In genomic region chr5:75671136-75671788, GRCm38 (mm10) we compare ENCODE assay signal across 25 mouse cellular contexts.
"Had no signal": no experiment of that assay in that cellular context is flagged by ENCODE, and none has a peak within 500 bp of the region (broad histone marks: within the 10 kb centered on the region; RNA-seq: fewer than 3 reads in every experiment).

No protein-coding gene starts in this region.

- H3K4me2 ChIP-seq: limb, embryonic 12.5 days; limb, embryonic 15.5 days; liver, embryonic 11.5 days; lung, embryonic 15.5 days; midbrain, embryonic 15.5 days; neural tube, embryonic 12.5 days; neural tube, embryonic 15.5 days had no signal

- H3K4me3 ChIP-seq: layer of hippocampus, adult 2 months; left cerebral cortex, adult 2 months; limb, embryonic 12.5 days; limb, embryonic 15.5 days; lung, embryonic 15.5 days; midbrain, embryonic 10.5 days; midbrain, embryonic 15.5 days; neural tube, embryonic 12.5 days; neural tube, embryonic 15.5 days had no signal

- H3K4me1 ChIP-seq: limb, embryonic 12.5 days; limb, embryonic 15.5 days; lung, embryonic 15.5 days; midbrain, embryonic 15.5 days; neural tube, embryonic 12.5 days had no signal

- H3K36me3 ChIP-seq: limb, embryonic 12.5 days; limb, embryonic 15.5 days; lung, embryonic 15.5 days; midbrain, embryonic 10.5 days; midbrain, embryonic 15.5 days; neural tube, embryonic 12.5 days; neural tube, embryonic 15.5 days had no signal

- H3K27me3 ChIP-seq: limb, embryonic 12.5 days; limb, embryonic 15.5 days; lung, embryonic 15.5 days; midbrain, embryonic 15.5 days; neural tube, embryonic 12.5 days; neural tube, embryonic 15.5 days had no signal

- ATAC-seq: intestine, postnatal 0 days; liver, postnatal 0 days; midbrain, embryonic 15.5 days had no signal

- H3K9ac ChIP-seq: limb, embryonic 12.5 days; limb, embryonic 15.5 days; liver, embryonic 14.5 days; liver, postnatal 0 days; lung, embryonic 15.5 days; midbrain, embryonic 15.5 days; neural tube, embryonic 12.5 days; neural tube, embryonic 15.5 days had no signal

- H3K9me3 ChIP-seq: limb, embryonic 15.5 days; lung, embryonic 15.5 days; midbrain, embryonic 10.5 days; midbrain, embryonic 15.5 days; neural tube, embryonic 15.5 days had no signal

- DNase-seq: kidney, adult 2 months; kidney, postnatal 25 days; layer of hippocampus, postnatal 36 days; liver, postnatal 0 days; lung, postnatal 10 days; lung, postnatal 36 days; right cerebral cortex, adult 18-20 months; right cerebral cortex, postnatal 14 days; right cerebral cortex, postnatal 4 days; thymus, adult 18-20 months; thymus, postnatal 14 days; thymus, postnatal 4 days had no signal

- H3K27ac ChIP-seq: kidney, postnatal 0 days; layer of hippocampus, adult 2 months; left cerebral cortex, adult 2 months; limb, embryonic 12.5 days; limb, embryonic 15.5 days; liver, embryonic 14.5 days; lung, embryonic 15.5 days; midbrain, embryonic 10.5 days; midbrain, embryonic 15.5 days; neural tube, embryonic 12.5 days; neural tube, embryonic 15.5 days had no signal
